Mouse (Mus musculus): ENCODE measurements around the gene Chsy1.
"Not testable (repeated sequence)": the region's sequence is repeated elsewhere in the genome, so short reads cannot be mapped to it uniquely, and the experiment has no call there.

Gene Chsy1

GRCm38 (mm10) chr7:66180260-66180659, 70.9 kb downstream of the Chsy1 start:
- DNase-seq = no peak

- no peak for DNase-seq
These were observed 71.5 kb downstream of the Chsy1 start for GRCm38 (mm10) chr7:66180711-66181365.

- no peak for DNase-seq
These were observed 72.9 kb downstream of the Chsy1 start for GRCm38 (mm10) chr7:66182075-66182715.

- no peak for DNase-seq
These were observed 74.1 kb downstream of the Chsy1 start for GRCm38 (mm10) chr7:66183404-66183803.

- no peak for DNase-seq
These were observed 74.7 kb downstream of the Chsy1 start for GRCm38 (mm10) chr7:66184026-66184425.

- DNase-seq = no peak
These were observed 76.1 kb downstream of the Chsy1 start for GRCm38 (mm10) chr7:66185370-66185769.

- no peak for DNase-seq
These were observed 78.4 kb downstream of the Chsy1 start for GRCm38 (mm10) chr7:66187581-66188231.

GRCm38 (mm10) chr7:66190385-66190784, 81.1 kb downstream of the Chsy1 start:
- not testable (repeated sequence) for DNase-seq

- DNase-seq = no peak
These were observed 85.2 kb downstream of the Chsy1 start for GRCm38 (mm10) chr7:66194511-66194910.

GRCm38 (mm10) chr7:66195881-66196280, 86.6 kb downstream of the Chsy1 start:
- DNase-seq = no peak

GRCm38 (mm10) chr7:66196609-66197445, 87.5 kb downstream of the Chsy1 start:
- no peak for DNase-seq

- DNase-seq = no peak
These were observed 89.1 kb downstream of the Chsy1 start for GRCm38 (mm10) chr7:66198416-66198815.

GRCm38 (mm10) chr7:66199391-66199831, 90.1 kb downstream of the Chsy1 start:
- no peak for DNase-seq

GRCm38 (mm10) chr7:66200383-66200782, 91.1 kb downstream of the Chsy1 start:
- no peak for DNase-seq

GRCm38 (mm10) chr7:66200791-66201450, 91.6 kb downstream of the Chsy1 start:
- no peak for DNase-seq

GRCm38 (mm10) chr7:66201657-66202056, 92.3 kb downstream of the Chsy1 start:
- no peak for DNase-seq

- no peak for DNase-seq
These were observed 100.6 kb downstream of the Chsy1 start for GRCm38 (mm10) chr7:66209920-66210319.

GRCm38 (mm10) chr7:66212887-66213286, 103.6 kb downstream of the Chsy1 start:
- DNase-seq = no peak

- no peak for DNase-seq
These were observed 105.2 kb downstream of the Chsy1 start for GRCm38 (mm10) chr7:66214477-66214876.

GRCm38 (mm10) chr7:66215911-66216310, 106.6 kb downstream of the Chsy1 start:
- no peak for DNase-seq

GRCm38 (mm10) chr7:66217011-66217410, 107.7 kb downstream of the Chsy1 start:
- no peak for DNase-seq

- DNase-seq = no peak
These were observed 108.3 kb downstream of the Chsy1 start for GRCm38 (mm10) chr7:66217531-66218094.

Measured in cerebellum, adult 11 months (tissue).